Mouse (Mus musculus): ENCODE measurements around the gene A3galt2.

Gene A3galt2

DNA sequence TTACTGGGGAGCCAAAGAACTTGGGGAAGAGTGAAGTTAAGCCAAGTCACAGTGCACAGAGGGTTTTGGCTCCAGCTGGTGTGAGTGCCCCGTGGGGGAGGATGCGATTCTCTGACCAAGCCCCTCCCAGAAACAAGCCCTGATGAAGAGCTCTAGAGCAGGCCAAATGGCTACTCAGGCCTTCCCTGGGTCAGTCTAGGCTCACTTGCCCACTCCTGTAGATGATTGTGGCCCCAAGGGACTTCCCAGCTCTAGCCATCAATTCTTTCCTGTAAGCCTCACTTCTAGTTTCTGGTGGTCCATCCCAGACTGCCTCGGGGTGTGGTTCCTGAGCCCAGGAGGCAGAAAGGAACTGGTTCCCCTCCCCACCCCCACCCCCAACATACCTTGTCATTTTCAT is at the start of gene A3galt2:
A3galt2 (plus strand) TSS at position 301 of the 400 bp plus-strand sequence.
- no peak for DNase-seq

DNA sequence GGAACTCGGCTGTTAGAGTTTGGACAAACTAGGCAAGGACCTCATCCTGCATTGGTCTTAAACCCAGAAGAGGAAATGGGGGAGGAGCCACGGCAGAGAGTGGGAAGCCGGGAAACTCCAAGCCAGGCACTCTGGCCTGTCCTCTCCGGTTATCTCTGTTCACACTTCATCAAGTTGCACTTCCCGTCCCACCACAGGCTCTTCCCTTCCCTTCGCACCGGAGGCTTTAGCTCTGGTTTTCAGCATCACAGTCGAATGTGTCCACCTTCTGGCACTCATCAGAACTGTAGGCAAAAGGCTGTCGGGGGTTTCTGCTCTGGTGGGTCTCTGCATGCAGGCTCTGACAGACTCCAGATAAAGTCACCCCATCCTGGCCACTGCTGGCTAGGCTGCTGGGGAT is 48.5 kb upstream of the A3galt2 start:
- peak; percentile 46 for DNase-seq

DNA sequence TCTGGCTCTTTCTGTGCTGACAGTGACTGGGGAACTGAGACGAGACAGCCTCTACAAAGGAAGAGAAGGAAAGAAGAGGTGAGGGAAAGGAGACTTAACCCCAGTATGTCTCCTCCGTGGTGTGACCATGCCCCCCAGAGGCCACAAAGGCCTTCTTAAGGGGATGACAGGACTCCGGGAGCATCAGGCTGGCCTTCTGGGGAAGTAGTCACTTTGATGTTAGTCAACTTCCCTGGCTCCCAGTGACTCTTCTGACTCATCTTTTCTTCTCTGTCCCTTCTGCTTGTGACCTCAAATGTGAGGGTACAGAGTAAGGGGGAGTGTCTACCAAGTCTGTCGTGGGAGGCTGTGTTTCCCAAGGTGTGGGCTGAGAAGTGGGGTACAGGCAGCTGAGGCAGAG is 47.8 kb upstream of the A3galt2 start:
- no peak for DNase-seq

DNA sequence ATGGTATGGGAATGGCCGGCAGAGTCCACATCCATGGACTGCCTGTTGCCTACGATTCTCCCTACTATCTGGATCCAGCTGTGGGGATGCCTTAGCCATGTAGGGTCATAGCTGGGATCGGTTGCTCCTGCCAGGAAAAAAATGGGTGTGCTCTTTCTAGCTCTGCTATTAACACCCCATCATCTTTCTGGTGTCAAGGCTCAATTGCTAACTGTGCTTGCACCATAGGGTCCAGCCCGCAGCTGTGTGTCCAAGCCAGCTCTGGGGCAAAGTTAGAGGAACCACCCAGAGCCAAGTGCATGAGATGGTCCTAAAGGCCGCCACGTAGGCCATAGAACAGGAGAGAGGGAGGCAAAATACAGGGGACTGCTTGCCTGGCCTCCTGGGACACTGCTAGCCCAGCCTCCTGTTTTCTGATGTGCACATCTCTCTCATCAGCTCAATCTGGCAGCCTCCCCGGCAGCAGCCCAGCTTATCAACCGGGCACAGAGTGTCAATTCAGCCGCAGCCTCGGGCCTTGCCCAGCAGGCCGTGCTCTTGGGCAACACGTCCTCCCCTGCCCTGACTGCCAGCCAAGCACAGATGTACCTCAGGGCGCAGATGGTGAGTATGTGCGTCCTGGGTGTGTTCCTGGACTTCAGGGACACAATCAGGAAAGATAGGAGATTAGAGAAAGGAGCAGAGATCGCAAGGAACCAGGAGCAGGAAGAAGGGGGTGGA is 45.9 kb upstream of the A3galt2 start:
- no peak for DNase-seq

DNA sequence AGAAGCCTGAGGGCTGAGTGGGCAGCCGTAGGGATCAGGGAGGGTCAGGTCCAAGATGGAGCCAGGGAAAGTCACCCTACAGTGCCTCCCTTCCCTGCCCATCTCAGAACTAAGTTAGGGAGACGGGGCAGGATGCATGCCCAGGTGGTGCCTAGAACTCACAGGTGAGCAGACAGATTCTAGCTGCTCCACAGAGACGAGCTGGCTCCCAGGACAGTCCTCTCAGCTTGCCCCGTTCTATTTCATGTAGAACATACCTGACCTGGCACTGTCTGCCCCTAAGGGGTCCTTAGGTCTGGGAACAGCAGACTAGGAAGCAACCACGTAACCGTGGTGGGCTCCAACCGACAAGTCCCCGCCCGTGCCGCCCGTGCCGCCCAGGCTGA is 45.4 kb upstream of the A3galt2 start:
- no peak for DNase-seq

DNA sequence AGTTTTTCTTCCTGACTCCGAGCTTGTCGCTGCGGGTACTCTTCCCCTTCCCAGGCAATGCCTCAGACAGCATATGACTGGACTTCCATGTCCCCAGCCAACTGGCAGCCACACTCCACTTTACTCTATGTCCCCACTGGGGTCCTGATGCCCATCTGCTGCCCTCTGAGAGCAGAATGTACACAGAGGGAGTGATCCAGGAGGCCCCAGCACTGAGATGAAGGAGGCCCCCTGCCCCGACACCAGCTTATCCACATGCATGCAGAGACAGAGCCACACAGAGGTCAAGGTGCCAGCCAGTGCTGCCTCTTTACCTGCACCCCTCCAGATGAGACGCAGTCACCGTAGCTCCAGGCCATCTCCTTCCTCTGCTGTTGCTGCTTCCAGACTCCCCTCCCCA is 44.9 kb upstream of the A3galt2 start:
- DNase-seq, result no peak

DNA sequence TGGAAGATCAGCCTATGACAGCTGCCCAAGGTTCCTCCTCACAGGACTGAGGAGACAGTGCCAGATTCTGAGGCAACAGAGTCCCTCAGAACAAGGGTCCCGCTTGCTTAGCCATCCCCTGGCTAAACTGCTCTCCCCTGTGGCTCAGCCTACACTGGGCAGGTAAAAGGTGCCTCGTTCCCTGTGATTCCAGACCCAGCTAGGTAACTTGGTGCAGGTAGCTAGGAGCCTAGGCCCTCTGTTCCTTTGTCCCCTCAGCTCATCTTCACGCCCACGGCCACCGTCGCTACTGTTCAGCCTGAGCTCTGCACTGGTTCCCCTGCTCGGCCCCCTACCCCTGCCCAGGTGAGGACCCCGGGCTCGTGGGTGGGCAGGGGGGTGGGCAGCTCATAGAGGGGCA is 44.4 kb upstream of the A3galt2 start:
- DNase-seq, result peak; percentile 38

DNA sequence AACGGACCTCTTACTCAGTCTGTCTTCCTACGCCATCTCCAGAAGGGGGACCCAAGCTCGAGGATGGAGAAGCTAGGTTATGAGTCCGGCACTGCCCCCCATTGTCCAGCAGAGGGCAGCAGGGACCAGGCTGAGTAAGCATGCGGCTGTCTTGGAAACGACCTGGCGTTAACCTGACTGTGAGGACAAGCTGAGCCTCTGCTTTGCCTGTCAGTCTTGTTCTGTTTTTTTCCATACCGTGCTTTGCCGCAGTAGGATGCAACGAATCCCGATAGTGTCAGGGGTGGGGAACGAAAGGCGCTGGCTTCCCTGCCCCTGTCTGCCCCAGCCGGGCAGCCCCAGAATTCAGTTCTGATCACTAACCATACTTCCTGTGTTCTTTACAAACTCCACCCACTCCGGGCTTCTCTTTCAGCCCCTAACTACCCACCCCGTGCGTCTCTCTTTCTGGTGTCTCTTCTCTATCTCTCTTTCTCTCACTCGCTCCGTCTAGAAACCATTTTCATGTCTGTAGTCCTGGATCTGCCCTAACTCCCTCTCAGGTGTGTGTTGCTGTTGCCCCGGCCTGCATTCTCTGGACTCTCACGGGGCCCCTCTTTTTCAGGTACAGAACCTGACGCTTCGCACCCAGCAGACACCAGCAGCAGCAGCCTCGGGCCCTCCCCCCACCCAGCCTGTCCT is 43.6 kb upstream of the A3galt2 start:
- DNase-seq, result peak; percentile 92

DNA sequence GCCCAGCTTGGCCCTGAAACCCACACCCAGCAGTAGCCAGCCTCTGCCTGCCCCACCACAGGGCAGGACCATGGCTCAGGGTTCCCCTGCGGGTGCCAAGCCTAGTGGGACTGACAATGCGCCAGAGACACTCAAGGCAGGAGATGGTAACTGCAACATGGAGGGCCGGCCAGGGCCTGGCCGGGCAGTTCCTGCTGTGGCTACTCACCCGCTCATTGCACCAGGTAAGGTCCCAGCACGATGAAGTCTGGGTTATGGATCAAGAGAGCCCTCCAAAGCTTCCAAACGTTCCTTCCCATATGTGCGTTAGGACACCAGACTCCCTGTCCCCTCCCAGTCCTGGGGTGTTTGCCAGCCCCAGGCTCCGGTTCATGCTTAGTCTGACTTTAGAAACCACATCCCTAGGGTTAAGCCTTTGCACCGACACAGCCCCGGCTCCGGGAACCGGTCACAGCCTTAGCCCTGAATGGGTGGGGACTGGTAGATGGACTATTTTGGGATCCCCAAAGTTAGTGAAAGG is 43.0 kb upstream of the A3galt2 start:
- peak; percentile 49 for DNase-seq

DNA sequence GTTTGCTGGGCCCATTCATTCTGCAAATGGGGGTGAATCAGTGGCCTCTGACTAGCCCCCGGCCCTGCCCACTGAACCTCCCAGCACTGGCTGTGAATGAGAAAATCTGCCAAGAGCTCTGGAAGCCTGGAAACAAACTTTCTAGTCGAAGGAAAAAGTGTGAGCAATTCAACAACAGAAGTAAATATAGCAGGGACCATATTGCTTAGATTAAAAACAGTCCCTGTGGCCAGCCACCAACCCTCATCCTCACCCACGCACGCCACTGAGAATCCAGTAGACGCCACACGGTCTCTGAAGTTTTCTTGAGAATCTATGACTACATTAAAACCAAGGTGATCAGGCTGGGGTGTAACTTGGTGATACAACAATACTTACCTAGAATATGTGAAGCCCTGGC is 42.2 kb upstream of the A3galt2 start:
- DNase-seq, result no peak

DNA sequence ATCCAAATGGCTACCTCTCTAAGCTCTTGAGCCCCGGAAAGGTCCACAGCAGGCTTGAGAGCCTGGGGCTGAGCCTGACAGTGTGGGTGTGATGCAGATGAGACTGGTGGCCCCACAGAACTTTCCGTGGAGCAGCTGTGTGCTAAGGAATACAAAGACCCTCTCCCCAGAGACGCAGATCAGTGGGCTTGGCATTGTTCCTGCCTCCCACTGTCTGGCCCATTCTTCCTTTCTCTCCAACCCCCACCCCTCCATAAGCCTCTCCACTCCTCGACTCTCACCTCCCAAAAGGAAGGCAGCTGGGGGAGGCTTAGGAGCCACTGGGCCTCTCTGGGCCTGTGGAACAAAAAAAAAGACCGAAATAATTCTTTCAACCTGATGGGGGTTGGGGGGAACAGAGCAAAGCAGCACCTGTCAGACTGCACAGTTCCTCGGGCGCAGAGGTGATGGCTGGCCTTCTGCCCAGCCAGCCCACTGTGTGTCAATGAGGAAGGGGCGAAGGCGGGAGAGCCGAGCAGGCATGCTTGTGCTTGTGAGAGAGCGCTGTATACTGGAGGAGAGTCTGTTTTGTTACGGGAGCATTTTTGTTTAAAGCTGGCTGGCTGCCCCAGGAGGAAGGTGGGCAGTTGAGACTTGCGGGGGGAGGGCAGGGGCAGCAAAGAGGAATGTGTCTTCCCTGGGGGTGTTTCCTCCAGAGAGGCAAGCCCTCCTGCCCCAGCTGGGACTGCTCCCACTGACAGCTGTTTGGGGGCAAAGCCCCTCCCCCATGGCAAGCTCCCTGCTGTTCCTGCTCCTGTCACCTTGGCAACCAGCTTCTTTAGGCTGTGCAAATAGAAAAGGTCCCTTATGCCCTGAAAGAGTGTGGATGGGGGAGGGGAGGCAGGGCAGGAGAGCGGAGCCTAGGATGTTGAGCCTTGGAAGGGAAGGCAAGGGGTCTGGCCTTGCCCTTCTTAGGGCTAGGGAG is 39.6 kb upstream of the A3galt2 start:
- DNase-seq, result peak; percentile 59

DNA sequence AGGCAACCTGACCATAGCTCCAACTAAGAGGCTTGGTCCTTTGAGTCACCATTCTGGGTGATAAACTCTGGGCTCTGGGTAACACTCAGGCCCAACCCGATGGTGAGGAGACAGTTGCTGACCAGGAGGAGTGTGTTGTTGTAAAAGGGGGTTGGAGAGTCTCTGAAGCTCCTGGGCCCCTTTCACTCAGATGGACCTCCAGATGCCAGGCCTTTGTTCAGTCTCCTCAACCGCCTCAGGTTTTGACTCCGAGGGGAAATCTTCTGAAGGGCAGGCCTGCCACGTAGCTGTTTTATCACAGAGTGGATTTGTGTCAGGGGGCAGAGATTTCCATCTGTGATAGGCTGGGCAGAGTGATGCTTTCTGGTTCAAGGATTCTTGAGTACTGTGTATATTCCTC is 38.9 kb upstream of the A3galt2 start:
- DNase-seq, result no peak

DNA sequence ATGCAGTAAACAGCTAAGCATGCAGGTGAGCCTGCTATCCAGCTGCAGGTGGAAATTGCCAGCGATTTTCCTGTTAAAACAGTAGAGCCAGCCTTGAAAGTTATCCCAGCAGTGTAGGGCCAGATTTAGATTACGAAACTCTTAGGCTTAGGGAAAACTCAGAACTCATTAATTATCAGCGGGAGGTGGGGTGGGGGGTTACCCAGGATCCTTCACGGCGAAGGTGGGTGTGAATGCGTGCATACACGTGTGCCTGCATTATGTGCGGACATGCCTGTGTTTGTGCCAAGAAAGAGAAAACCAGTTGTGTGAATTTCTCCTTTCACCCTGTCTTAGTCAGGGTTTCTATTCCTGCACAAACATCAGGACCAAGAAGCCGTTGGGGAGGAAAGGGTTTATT is 38.4 kb upstream of the A3galt2 start:
- no peak for DNase-seq

DNA sequence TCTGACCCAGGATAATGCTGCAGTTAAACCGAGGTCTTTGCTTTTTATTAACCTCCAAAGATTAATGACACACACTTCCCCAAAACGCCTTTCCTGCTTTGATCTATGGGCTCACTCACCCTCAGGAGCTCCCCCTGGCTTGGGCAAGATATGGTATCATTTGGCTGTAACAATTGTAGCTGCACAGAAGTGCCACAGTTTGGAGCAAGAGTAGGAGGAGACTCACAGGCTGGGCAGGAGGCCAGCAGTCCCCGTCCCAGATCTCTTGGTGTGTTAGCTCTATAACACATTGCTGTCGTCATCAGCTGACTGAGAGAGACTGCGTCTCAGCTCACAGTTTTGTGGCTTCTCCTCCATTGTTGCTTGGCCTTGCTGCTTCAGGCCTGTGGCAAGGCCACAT is 35.1 kb upstream of the A3galt2 start:
- DNase-seq, result no peak

DNA sequence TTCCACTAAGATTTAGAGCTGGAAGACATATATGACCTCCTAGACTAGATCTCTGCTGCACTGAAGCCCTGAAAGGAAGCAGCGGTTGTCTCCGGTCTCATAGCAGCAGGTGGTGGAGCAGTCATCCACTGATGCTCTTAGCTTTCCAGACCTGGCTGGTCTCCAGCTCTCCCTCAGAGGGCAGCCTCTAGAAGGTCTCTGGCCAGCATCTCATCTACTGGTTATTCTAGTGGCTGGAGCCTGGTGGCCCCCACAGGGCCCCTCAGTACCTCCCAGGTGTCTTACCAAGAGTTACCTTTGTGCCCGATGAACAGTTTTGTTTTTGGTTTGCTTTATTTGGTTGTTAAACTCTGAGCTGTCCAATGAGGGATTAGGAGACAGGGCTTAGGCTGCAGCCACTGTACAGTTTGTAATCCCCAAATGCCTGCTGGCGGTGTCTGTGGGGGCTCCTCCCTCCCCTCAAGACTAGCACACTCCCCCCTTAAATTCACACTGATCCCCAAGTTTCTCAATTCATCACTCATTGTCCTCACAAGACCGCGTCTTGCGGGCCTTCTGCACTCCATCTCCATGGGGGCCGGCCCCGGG is 34.0 kb upstream of the A3galt2 start:
- DNase-seq, result no peak

DNA sequence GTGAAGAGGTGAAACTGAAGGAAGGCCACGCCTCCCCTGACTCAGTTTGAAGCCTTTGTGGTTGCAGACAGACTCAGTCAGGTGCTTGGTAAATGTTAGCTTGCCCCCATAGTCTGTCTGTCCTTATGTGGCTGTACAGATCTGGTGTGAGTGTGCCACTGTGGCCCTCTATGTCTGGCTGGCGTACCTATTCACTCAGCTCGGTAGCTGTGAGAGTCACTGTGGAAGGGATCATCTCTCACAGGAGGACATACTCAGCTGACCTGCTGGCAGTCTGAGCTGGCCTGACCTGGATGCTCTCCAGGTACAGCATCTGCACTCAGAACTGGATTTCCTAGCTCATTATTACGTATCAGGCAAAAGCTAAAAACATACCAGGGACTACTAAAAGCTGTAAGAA is 33.4 kb upstream of the A3galt2 start:
- no peak for DNase-seq

DNA sequence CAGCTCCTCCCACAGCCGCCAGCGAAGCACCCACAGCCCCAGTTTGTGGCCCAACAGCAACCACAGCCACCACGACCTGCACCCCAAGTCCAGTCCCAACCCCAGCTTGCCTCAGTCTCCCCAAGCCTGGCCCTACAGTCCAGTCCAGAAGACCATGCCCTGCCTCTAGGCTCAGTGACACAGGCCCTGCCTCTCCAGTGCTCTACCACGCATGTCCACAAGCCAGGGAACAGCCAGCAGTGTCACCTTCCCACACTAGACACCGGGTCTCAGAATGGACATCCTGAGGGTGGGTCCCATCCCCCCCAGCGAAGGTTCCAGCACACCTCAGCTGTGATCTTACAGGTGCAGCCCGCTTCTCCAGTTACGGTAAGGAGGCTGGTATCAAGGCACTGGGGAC is 32.2 kb upstream of the A3galt2 start:
- DNase-seq, result no peak

DNA sequence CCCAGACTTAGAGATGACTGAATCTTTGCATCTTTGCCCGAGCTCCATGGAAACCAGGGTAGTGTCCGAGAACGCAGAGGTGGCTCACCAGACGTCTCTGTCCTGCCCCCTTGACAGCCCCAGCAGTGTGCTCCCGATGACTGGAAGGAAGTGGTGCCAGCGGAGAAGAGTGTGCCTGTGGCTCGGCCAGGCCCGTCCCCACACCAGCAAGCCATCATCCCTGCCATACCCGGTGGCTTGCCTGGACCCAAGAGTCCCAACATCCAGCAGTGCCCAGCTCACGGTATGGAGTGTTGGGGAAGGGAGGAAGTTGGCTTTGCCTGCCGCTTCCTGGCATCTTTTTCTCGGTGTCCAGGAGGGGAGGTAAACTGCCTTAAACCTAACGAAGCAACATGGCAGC is 31.7 kb upstream of the A3galt2 start:
- no peak for DNase-seq

DNA sequence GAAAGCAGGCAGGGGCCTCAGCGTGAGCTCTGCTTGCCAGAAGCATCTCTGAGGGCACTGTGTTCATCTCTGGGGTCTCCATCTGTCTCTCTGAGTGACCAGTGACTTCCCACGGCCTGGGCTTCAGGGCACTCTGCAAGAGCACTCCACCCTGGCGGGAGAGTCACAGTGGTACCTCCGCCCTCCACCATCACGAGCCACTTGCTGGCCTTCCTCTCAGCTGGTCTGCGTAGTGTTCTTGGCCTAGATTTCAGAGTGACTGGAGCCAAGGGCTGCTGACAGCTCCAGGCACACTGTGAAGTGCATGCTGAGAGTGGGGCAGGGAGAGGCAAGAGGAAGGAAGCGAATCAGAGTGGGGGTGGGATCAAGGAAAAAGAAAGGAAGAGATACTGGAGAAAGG is 31.1 kb upstream of the A3galt2 start:
- no peak for DNase-seq

DNA sequence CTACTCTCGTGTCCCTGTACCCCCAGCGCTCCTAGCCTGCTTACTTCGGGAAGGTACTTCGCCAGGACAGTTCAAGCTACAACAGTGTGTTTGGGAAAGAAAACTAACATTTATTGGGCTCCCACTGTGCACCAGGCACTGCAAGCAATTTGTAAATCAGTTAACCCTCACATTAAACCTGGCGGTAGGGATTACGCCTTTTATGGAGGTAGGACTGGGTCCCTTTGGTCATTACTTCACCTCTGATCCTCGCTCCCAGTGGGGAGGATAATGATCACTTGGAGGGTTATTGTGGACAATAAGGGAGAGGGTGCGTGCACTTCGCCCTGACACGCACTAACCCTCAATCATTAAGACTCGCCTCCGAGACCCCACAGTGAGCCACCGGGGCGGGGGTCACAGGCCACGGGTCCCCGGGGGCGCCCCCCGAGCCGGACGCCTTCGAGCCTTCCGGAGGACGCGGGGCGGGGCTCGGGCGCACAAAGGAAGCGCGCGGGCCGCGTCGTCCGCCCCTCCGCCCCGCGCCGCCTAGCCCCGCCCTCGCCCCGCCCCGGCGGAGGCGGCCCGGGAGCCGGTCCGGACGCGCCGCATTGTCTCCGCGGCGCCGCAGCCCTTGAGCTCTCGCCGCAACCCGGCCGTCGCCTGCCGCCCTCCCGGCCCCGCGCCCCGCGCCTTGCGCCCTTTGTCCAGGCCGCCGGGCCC is 28.0 kb upstream of the A3galt2 start:
- DNase-seq, result peak; percentile 96

DNA sequence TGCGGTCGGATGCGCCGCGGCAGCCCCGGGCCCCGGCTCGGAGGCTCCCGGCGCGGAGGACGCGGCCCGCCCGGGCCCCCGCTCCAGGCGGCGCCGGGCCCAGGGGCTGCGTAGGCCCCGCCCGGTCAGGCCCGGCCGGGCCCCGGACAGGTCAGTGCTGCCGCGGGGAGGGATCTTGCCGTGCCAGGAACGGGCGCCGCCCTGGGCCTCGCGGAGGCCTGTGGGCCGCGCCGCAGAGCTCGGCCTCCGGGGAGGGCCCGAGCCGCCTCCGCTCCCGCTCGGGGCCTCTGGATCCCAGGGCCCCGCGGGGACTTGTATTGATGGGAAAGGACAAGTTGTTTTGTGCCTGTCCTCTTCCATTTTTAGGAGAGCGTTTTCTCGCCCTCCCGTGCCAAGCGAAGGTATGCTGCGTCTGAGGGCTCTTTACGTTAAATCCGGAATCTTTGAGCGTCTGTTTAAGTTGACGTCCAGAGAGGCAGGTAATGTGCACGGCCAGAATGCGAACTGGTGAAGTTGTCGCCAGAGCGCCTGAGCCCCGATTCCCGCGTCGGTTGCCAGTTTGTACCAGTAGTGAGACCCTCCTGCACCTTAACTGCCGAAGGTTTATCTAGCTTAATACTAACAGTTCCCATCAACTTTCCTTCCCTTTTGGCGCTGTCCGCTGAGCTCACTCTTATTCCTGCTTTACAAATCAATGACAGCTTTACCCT is 27.3 kb upstream of the A3galt2 start:
- peak; percentile 62 for DNase-seq

DNA sequence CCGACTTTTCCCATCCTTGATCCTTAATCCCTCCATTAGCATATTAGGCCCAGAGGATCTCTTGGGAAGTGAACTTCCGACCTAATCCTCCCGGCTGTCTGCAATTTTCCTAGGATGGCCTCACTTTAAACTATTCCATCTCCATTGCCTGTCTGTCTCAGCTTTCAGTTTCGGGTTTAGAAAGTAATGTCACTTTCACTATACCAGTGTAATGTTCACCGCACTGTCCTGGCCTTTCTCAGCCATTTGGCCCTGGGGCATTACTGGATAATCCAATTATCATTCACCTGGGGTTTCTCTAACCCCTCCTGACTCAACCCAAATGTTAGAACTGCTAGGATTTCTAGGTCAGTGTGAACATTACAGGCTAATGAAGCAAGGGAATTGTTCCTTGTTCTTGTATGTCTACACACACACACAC is 26.7 kb upstream of the A3galt2 start:
- DNase-seq, result no peak

Data from thymus, postnatal 4 days (tissue).